Mouse (Mus musculus) macrophage (primary cell): ENCODE data around the gene Mark4. TPM values are rescaled to one million over a fixed set of nuclear protein-coding genes. Genes with fewer than 3 reads are reported as not detected.

Experiments
- H3K27ac ChIP-seq: fragments of 350-480 bp; formaldehyde crosslinking; 2 replicates; pipeline ENCODE4 v1.9.0; 2021
- H3K36me3 ChIP-seq: fragments of 350-480 bp; formaldehyde crosslinking; 2 replicates; pipeline ENCODE4 v1.9.0; 2021; ENCODE audit errors: inconsistent target
- H3K4me3 ChIP-seq: fragments of 350-480 bp; formaldehyde crosslinking; 2 replicates; pipeline ENCODE4 v1.9.0; 2021; ENCODE audit errors: inconsistent target
- H3K79me2 ChIP-seq: fragments of 350-480 bp; formaldehyde crosslinking; 2 replicates; pipeline ENCODE4 v1.9.0; 2021; ENCODE audit errors: inconsistent target
- WGBS: methylation state at CpG from one replicate; pipeline ENCODE4 v1.1.7; 2026; ENCODE audit warnings: inconsistent platforms; ENCODE audit not compliant: missing documents; 5-methylcytosine and 5-hydroxymethylcytosine counted together
- polyA plus RNA-seq: library from polyadenylated mRNA; stranded (reverse); fragments of 250-400 nt; gene quantifications from 3 replicates; pipeline ENCODE4 v1.2.4, GENCODE M21; 2018; ENCODE audit warnings: inconsistent platforms
- total RNA-seq, 78 experiments: library from RNA; depleted of rRNA; stranded (reverse); fragments of 250-400 nt; gene quantifications; 1 replicate in 9 of 78; 2 replicates in 24 of 78; 3 replicates in 43 of 78; 4 replicates in 2 of 78; pipeline ENCODE4 v1.2.4; 2018; ENCODE audit warnings: inconsistent platforms in 56 of 78

The Mark4 gene
- total RNA-seq (2018; cell fraction: chromatin; rRNA removed): 100 to 1,000 TPM in 1 of 26 experiments, 10 to 100 TPM in 25; 16.9 to 115 (median 32.8) TPM
- total RNA-seq (2018; cell fraction: cytosol; rRNA removed): 10 to 100 TPM; 18.2 to 30.5 (median 24.7) TPM
- 10 to 100 TPM; 14.8 to 64.0 (median 22.8) TPM for total RNA-seq (2018; cell fraction: nucleus; rRNA removed)
- 13.7 to 20.2 TPM (median 14.9 TPM) in 3 replicates for polyA plus RNA-seq

- WGBS: 1% methylated on average over 20 of the region's 42 CpGs
These were observed at the start of gene Mark4 for GRCm38 (mm10) chr7:19458591-19459111. TSS of gene Mark4 (minus strand) at chr7:19458821.

GRCm38 (mm10) chr7:19507612-19507981 lies 49.0 kb upstream of the Mark4 start:
- peak overlapping the region; percentile 94 for H3K4me3 ChIP-seq
- peaks cover 30% of the 10 kb centered on the region for H3K79me2 ChIP-seq
- H3K27ac ChIP-seq: peak overlapping the region; percentile 83
- WGBS: 15% methylated on average over 12 of the region's 18 CpGs
- H3K36me3 ChIP-seq: no peaks in the 10 kb centered on the region

More at GRCm38 (mm10) chr7:19458591-19459111, at the start of gene Mark4:
- Histone ChIP-seq H3K36me3 (no peaks in the 10 kb centered on the region), H3K4me3 (peak within 1 kb of the TSS; percentile 61), H3K79me2 (peaks cover 47% of the 10 kb centered on the region), H3K27ac (peak within 1 kb of the TSS; percentile 22; the same call in 1 of the 2 replicates)

- no peak overlapping the region for H3K27ac ChIP-seq
These were observed 48.5 kb upstream of the Mark4 start for GRCm38 (mm10) chr7:19506969-19507611.

GRCm38 (mm10) chr7:19506326-19506725 lies 47.7 kb upstream of the Mark4 start:
- 58% methylated on average over 6 of the region's 6 CpGs for WGBS
- Histone ChIP-seq H3K36me3 (no peaks in the 10 kb centered on the region), H3K4me3 (no peak overlapping the region), H3K27ac (no peak overlapping the region), H3K79me2 (peaks cover 26% of the 10 kb centered on the region)

More at GRCm38 (mm10) chr7:19506969-19507611, 48.5 kb upstream of the Mark4 start:
- WGBS: 9% methylated on average over 62 of the region's 71 CpGs
- no peaks in the 10 kb centered on the region for H3K36me3 ChIP-seq
- peak overlapping the region; percentile 94 for H3K4me3 ChIP-seq
- peaks cover 30% of the 10 kb centered on the region for H3K79me2 ChIP-seq

DNA sequence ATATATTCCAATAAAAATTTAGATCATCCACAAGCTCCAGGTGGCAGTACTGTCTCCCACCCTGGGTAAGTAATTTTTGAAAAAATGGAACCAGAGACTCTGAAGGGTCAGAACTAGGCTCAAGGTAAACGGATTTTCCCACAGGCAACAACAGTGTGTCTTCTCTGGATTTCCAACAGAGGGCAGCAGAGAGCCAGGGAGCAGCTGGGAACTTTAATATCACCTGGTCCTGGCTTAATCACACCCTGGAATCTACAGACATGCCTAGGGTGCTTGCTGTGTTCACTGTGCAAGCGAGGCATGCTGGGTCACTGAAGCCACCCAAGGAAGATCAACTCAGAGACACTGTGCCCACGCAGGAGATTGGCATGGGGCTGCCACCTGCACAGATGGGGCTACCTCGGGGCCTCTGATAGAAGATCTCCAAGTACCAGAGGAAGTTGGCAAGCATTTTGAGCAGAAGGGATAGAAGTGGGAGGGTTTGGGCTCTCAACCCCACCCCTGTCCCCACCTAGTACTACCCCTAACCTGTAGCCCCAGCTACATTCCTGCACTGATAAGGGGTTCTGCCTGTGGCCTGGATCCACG lies 45.0 kb upstream of the Mark4 start:
- no peaks in the 10 kb centered on the region for H3K36me3 ChIP-seq
- WGBS: 45% methylated on average over 5 of the region's 5 CpGs
- no peaks in the 10 kb centered on the region; the same call in 1 of the 2 replicates for H3K79me2 ChIP-seq
- H3K4me3 ChIP-seq: no peak overlapping the region
- no peak overlapping the region for H3K27ac ChIP-seq

GRCm38 (mm10) chr7:19501658-19502057 lies 43.0 kb upstream of the Mark4 start:
- 71% methylated on average over 4 of the region's 4 CpGs for WGBS
- peak overlapping the region; percentile 81 for H3K27ac ChIP-seq
- no peaks in the 10 kb centered on the region for H3K79me2 ChIP-seq
- H3K4me3 ChIP-seq: no peak overlapping the region
- H3K36me3 ChIP-seq: no peaks in the 10 kb centered on the region

DNA sequence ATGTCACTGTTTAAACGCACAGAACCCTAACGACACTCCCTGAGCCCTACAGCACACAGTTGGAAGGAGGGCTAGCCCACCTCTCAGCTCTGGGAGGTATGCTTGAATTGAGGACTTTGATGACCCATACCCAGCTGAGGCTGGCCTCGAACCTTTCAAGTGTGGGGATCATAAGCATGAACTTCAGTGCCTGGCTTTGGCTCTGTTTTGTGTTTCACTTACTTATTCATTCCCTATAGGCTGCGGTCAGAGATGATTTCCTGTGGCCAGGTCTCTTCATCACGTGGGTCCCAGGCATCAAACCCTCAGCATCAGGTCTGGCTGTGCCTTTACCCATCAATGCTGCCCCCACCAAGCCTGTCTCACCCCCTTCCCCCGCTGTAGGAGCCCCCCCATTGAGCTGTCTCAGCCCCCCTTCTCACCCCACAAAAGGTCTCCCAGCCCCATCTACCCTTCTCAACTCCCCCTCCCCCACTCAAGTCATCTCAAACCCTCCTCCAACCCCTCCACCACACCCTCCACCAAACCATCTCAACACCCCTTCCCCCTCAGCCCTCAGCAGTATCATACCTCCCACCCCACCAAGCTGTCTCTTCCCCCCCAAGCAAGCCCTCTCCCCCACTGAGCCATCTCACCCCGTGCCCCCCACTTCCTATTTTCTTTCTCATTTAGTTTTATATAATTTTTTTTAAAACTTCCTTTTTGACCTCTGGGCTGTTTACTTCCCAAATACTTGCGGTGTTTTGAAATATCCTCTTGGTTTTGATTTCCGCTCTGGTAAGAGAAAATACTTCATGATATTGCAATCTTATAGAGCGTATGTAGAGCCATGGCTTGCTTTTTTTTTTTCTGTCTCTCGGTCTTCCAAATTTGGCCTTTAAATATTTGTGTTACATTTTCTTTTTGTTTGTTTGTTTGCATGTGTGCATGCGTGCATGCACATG lies 42.1 kb upstream of the Mark4 start:
- Histone ChIP-seq H3K36me3 (no peaks in the 10 kb centered on the region), H3K27ac (peak overlapping the region; percentile 81), H3K4me3 (no peak overlapping the region)

DNA sequence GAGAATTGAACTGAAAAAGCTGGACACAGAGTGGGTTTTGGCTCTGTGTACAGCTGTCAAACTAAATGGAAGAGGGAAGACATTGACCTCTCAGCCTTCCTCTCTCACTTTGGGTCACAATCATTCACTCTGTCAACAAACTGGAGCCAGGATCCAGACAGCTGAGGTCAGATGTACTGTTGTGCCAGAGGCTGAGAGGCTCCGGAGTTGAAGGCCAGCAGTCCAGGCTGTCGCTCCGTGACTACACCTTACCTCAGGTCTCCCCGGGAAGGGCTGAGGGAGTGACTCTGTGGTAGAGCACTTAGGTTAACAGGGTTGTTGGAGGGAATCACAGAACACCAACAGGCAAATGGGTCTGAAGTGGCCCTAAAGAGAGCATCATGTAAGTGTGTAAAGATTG lies 39.7 kb upstream of the Mark4 start:
- Histone ChIP-seq H3K79me2 (no peaks in the 10 kb centered on the region), H3K27ac (no peak overlapping the region), H3K4me3 (no peak overlapping the region), H3K36me3 (no peaks in the 10 kb centered on the region)
- WGBS: 97% methylated on average over 4 of the region's 4 CpGs

More for the DNA sequence above, 42.1 kb upstream of the Mark4 start:
- H3K79me2 ChIP-seq: no peaks in the 10 kb centered on the region
- WGBS: 2% methylated on average over 11 of the region's 12 CpGs

DNA sequence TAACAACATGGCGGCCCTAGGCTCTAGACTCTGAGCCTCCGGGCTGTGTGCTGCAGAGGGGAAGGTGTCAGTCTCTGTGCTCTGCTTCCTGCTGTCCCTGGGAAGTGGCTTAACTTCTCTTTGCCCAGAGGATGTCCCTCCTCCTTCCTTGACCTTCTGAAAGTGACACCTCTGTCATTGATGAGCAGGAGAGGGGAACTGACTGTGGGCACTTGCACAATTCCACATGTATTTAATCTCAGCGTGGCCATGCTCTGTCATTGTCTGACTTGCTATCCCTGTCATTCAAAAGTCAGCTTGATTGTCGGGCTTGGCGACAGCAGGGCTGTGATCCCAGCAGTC lies 37.6 kb upstream of the Mark4 start:
- 45% methylated on average over 5 of the region's 5 CpGs for WGBS
- H3K79me2 ChIP-seq: no peaks in the 10 kb centered on the region
- H3K4me3 ChIP-seq: no peak overlapping the region
- no peaks in the 10 kb centered on the region for H3K36me3 ChIP-seq
- no peak overlapping the region for H3K27ac ChIP-seq

DNA sequence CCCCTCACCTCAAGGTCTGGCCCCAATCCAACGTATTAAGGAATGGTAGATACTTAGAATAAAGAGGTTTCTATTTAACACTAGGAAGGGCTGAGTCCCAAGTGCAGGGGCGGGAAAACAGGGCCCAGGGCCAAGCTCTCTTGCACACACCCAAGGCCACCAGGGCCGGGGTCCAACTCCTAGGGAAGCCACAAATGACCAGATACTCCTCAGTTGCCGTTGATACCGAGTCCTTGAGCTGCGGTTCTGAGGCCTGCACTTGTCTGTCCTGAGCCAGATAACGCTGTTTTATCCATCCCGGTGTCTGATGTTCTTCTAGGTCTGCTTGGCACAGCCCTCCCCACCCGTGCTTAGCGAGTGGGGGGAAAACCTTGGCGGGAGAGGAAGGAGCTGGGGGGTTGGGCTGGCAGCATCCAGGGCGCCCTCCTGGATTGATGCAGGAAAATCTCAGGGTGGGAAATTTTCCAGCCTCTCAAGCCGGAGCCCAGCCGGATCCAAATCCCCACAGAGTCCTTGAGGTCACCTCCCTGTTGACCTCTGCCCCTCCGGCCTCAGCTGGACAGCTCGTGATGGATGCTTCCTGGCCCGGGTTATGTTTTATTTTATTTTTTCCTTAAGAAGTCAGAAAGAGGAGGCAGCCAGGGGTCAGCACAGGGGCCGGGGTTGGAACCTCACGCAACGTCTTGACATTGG lies 37.0 kb upstream of the Mark4 start:
- Histone ChIP-seq H3K79me2 (no peaks in the 10 kb centered on the region), H3K4me3 (no peak overlapping the region), H3K36me3 (no peaks in the 10 kb centered on the region), H3K27ac (no peak overlapping the region)
- WGBS: 92% methylated on average over 20 of the region's 20 CpGs

- no peak overlapping the region for H3K27ac ChIP-seq
- H3K4me3 ChIP-seq: no peak overlapping the region
- no peaks in the 10 kb centered on the region for H3K36me3 ChIP-seq
- WGBS: 92% methylated on average over 24 of the region's 25 CpGs
- no peaks in the 10 kb centered on the region for H3K79me2 ChIP-seq
These were observed 36.3 kb upstream of the Mark4 start for GRCm38 (mm10) chr7:19494751-19495474.

GRCm38 (mm10) chr7:19491731-19492130 lies 33.1 kb upstream of the Mark4 start:
- Histone ChIP-seq H3K27ac (no peak overlapping the region), H3K36me3 (no peaks in the 10 kb centered on the region), H3K4me3 (no peak overlapping the region), H3K79me2 (no peaks in the 10 kb centered on the region)
- 14% methylated on average over 25 of the region's 26 CpGs for WGBS

GRCm38 (mm10) chr7:19489525-19489924 lies 30.9 kb upstream of the Mark4 start:
- H3K36me3 ChIP-seq: no peaks in the 10 kb centered on the region
- no peaks in the 10 kb centered on the region for H3K79me2 ChIP-seq
- WGBS: 96% methylated on average over 30 of the region's 31 CpGs
- no peak overlapping the region for H3K27ac ChIP-seq
- H3K4me3 ChIP-seq: no peak overlapping the region
